Mouse (Mus musculus) cortical plate, adult 2 months (tissue): Measurements from ENCODE around the gene Ap3d1.

Experiments
- CTCF ChIP-seq: fragments of 200-500 bp; IDR thresholded peaks from 2 replicates; pipeline ENCODE4 v1.5.1; 2011; ENCODE audit warnings: mild to moderate bottlenecking, control low read depth, low read length; ENCODE audit not compliant: insufficient read depth; ENCODE audit errors: extremely low read depth
- POLR2A ChIP-seq: fragments of 200-500 bp; IDR thresholded peaks from 2 replicates; pipeline ENCODE4 v1.6.1; 2011; ENCODE audit warnings: mild to moderate bottlenecking, low read length, control low read depth; ENCODE audit not compliant: insufficient read depth; ENCODE audit errors: extremely low read depth

DNA sequence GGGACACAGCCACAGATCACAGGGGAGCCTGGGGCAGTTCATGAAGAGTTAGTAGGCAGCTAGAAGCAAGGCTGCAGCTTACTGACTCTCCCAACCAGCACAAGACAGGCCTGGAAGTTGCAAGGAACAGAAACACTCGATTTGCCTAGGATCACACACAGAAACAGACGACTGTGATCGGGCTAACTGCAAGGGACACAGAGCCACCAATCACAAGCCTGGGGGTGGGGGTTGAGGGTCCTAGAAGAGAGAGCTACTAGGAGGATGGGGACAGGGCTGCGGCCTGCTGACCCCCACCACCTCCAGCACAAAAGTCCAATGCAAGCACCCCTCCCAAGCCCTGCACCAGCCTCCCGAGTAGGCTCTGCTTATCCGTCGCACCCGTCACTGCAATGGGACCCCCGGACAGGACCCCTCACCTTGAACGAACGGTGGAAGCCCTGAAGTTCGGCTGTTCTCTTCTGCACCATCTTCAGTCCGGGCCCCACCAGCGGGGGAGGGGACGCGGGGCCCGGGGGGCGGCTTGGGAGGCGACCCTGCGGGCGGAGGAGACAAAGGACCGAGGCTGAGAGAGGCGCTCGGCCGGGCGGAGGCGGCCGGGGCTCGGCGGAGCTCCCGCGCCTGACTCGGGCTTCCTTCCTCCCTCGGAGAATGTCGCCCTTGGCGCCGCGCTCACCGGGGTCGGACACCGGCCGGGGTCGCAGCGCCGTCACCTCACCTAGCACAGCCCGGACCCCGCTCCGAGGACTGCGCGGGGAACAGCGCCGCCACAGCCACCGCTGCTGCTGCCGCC is 66.5 kb downstream of the Ap3d1 start:
- no peak for TF ChIP-seq POLR2A
- no peak for TF ChIP-seq CTCF
